Mouse (Mus musculus): ENCODE data around the gene Cbarp.
"Not testable (repeated sequence)": the region's sequence is repeated elsewhere in the genome, so short reads cannot be mapped to it uniquely, and the experiment has no call there.

Cbarp gene

GRCm38 (mm10) chr10:80170601-80171021 is 30.0 kb upstream of the Cbarp start:
- ATAC-seq (ENCODE audit: insufficient number of reproducible peaks, low FRiP score, low TSS enrichment), result no peak

- no peak for ATAC-seq (ENCODE audit: insufficient number of reproducible peaks, low FRiP score, low TSS enrichment)
Measured at GRCm38 (mm10) chr10:80170052-80170451, 29.4 kb upstream of the Cbarp start.

- no peak for ATAC-seq (ENCODE audit: insufficient number of reproducible peaks, low FRiP score, low TSS enrichment)
Measured at GRCm38 (mm10) chr10:80169651-80170050, 29.0 kb upstream of the Cbarp start.

GRCm38 (mm10) chr10:80169070-80169469 is 28.4 kb upstream of the Cbarp start:
- ATAC-seq (ENCODE audit: insufficient number of reproducible peaks, low FRiP score, low TSS enrichment), result no peak

- ATAC-seq (ENCODE audit: insufficient number of reproducible peaks, low FRiP score, low TSS enrichment), result peak; percentile 20; the same call in 1 of the 2 replicates
Measured at GRCm38 (mm10) chr10:80168038-80168661, 27.5 kb upstream of the Cbarp start.

GRCm38 (mm10) chr10:80167460-80168037 is 26.9 kb upstream of the Cbarp start:
- peak; percentile 72 for ATAC-seq (ENCODE audit: insufficient number of reproducible peaks, low FRiP score, low TSS enrichment)

GRCm38 (mm10) chr10:80166136-80166535 is 25.5 kb upstream of the Cbarp start:
- ATAC-seq (ENCODE audit: insufficient number of reproducible peaks, low FRiP score, low TSS enrichment), result not testable (repeated sequence)

- ATAC-seq (ENCODE audit: insufficient number of reproducible peaks, low FRiP score, low TSS enrichment), result no peak
Measured at GRCm38 (mm10) chr10:80165392-80166128, 24.9 kb upstream of the Cbarp start, which contains the start of gene Cirbp. Cirbp (plus strand) TSS chr10:80165985.

GRCm38 (mm10) chr10:80164998-80165344 is 24.3 kb upstream of the Cbarp start:
- ATAC-seq (ENCODE audit: insufficient number of reproducible peaks, low FRiP score, low TSS enrichment), result peak; percentile 54; the same call in 1 of the 2 replicates

- ATAC-seq (ENCODE audit: insufficient number of reproducible peaks, low FRiP score, low TSS enrichment), result peak; percentile 2; the same call in 1 of the 2 replicates
Measured at GRCm38 (mm10) chr10:80164161-80164997, 23.7 kb upstream of the Cbarp start.

GRCm38 (mm10) chr10:80163721-80164120 is 23.1 kb upstream of the Cbarp start:
- no peak for ATAC-seq (ENCODE audit: insufficient number of reproducible peaks, low FRiP score, low TSS enrichment)

- ATAC-seq (ENCODE audit: insufficient number of reproducible peaks, low FRiP score, low TSS enrichment), result no peak
Measured at GRCm38 (mm10) chr10:80162716-80163299, 22.2 kb upstream of the Cbarp start.

- ATAC-seq (ENCODE audit: insufficient number of reproducible peaks, low FRiP score, low TSS enrichment), result no peak
Measured at GRCm38 (mm10) chr10:80162243-80162608, 21.6 kb upstream of the Cbarp start.

GRCm38 (mm10) chr10:80161522-80162242 is 21.0 kb upstream of the Cbarp start:
- ATAC-seq (ENCODE audit: insufficient number of reproducible peaks, low FRiP score, low TSS enrichment), result no peak

GRCm38 (mm10) chr10:80160455-80161371 is 20.1 kb upstream of the Cbarp start:
- no peak for ATAC-seq (ENCODE audit: insufficient number of reproducible peaks, low FRiP score, low TSS enrichment)

GRCm38 (mm10) chr10:80159561-80160454 is 19.2 kb upstream of the Cbarp start:
- ATAC-seq (ENCODE audit: insufficient number of reproducible peaks, low FRiP score, low TSS enrichment), result peak; percentile 78

- 0 out of 2 replicates have a peak, but pooled peaks have one; percentile 4 for ATAC-seq (ENCODE audit: insufficient number of reproducible peaks, low FRiP score, low TSS enrichment)
Measured at GRCm38 (mm10) chr10:80159021-80159560, 18.5 kb upstream of the Cbarp start.

All from cerebellum, adult (tissue).